Mouse (Mus musculus): ENCODE measurements around the gene Ovol3. TPM values are rescaled to one million over a fixed set of nuclear protein-coding genes. Genes with fewer than 3 reads are reported as not detected.

Ovol3 gene
- total RNA-seq, 1 experiment from 2014 or later = not detected

Other genes starting within 250 kb of the Ovol3 start
- 3.5 and 4.3 TPM in 2 replicates for gene Zfp14, start 184.3 kb downstream of the Ovol3 start, total RNA-seq (2017)
- gene Zfp82, start 162.8 kb downstream of the Ovol3 start, total RNA-seq (2017) = 4.4 and 6.6 TPM in 2 replicates
- gene Gm26920, start 145.3 kb downstream of the Ovol3 start, total RNA-seq (2017) = not detected in 2 replicates
- 7.3 and 8.1 TPM in 2 replicates for gene Zfp566, start 145.2 kb downstream of the Ovol3 start, total RNA-seq (2017)
- 55.7 and 56.5 TPM in 2 replicates for gene Zfp260, start 140.9 kb downstream of the Ovol3 start, total RNA-seq (2017)
- gene Zfp382, start 113.8 kb downstream of the Ovol3 start, total RNA-seq (2017) = 7.9 and 8.3 TPM in 2 replicates
- gene Zfp146, start 66.0 kb downstream of the Ovol3 start, total RNA-seq (2017) = 117 and 134 TPM in 2 replicates
- gene Cox7a1, start 51.6 kb downstream of the Ovol3 start, total RNA-seq (2017) = not detected in 2 replicates
- gene Capns1, start 36.9 kb downstream of the Ovol3 start, total RNA-seq (2017) = 215 and 230 TPM in 2 replicates
- 41.9 and 45.3 TPM in 2 replicates for gene Polr2i, start 3.8 kb downstream of the Ovol3 start, total RNA-seq (2017)
- gene Tbcb, start 3.5 kb downstream of the Ovol3 start, total RNA-seq (2017) = 24.8 and 35.0 TPM in 2 replicates
- 1.1 TPM in 1 of 2 replicates, not detected in the other for gene Thap8, start 44.4 kb upstream of the Ovol3 start, total RNA-seq (2017)
- gene Wdr62, start 44.7 kb upstream of the Ovol3 start, total RNA-seq (2017) = 6.3 and 11.0 TPM in 2 replicates
- 4.9 TPM in 1 of 2 replicates, not detected in the other for gene Clip3, start 56.0 kb upstream of the Ovol3 start, total RNA-seq (2017)
- 30.5 and 41.4 TPM in 2 replicates for gene Alkbh6, start 73.0 kb upstream of the Ovol3 start, total RNA-seq (2017)
- gene Syne4, start 79.1 kb upstream of the Ovol3 start, total RNA-seq (2017) = 2.2 and 2.8 TPM in 2 replicates
- 0.44 and 3.9 TPM in 2 replicates for gene E130208F15Rik, start 86.0 kb upstream of the Ovol3 start, total RNA-seq (2017)
- 8.3 and 11.9 TPM in 2 replicates for gene Sdhaf1, start 88.2 kb upstream of the Ovol3 start, total RNA-seq (2017)
- gene Lrfn3, start 127.0 kb upstream of the Ovol3 start, total RNA-seq (2017) = not detected in 2 replicates
- 50.4 and 134 TPM in 2 replicates for gene Tyrobp, start 178.0 kb upstream of the Ovol3 start, total RNA-seq (2017)
- gene Hcst, start 184.1 kb upstream of the Ovol3 start, total RNA-seq (2017) = 11.6 and 14.3 TPM in 2 replicates
- gene Nfkbid, start 186.0 kb upstream of the Ovol3 start, total RNA-seq (2017) = 40.3 and 45.4 TPM in 2 replicates
- gene Aplp1, start 209.8 kb upstream of the Ovol3 start, total RNA-seq (2017) = not detected in 2 replicates
- not detected in 2 replicates for gene Kirrel2, start 222.0 kb upstream of the Ovol3 start, total RNA-seq (2017)
- gene Nphs1, start 222.6 kb upstream of the Ovol3 start, total RNA-seq (2017) = 0.55 and 1.4 TPM in 2 replicates